ENCODE assay signal across 9 mouse cellular contexts in the genomic region with DNA sequence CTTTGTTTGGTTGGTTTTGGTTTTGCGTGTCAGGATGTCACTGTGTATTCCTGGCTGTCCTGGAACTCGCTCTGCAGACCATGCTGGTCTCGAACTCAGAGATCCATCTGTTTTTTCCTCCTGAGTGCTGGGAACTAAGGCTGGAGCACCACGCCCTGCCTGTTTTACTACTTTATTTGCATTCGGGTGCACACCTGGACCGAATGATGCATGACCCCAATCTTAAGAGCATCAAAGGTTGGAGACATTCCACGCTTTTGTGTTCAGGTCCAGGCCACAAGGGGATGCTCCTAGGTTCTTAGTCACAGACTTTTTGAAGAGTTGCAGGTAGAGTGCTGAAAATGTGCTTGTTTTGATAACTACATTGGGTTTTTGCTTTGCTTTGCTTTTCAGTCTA. TPM values are rescaled to one million over a fixed set of nuclear protein-coding genes. Genes with fewer than 3 reads are reported as not detected.
DNase-seq lines count a peak whose midpoint lies in the region; ATAC-seq and TF ChIP-seq lines count a peak whose summit lies in the region.
"Had no signal": no experiment of that assay in that cellular context is flagged by ENCODE, and none has a peak within 500 bp of the region (broad histone marks: within the 10 kb centered on the region; RNA-seq: fewer than 3 reads in every experiment).

No protein-coding gene starts in this region.

- no peak for ATAC-seq in heart, embryonic 16.5 days (replicated peaks; ENCODE audit: extremely low read depth, insufficient read depth, low FRiP score)
- no peak for ATAC-seq in hindbrain, embryonic 14.5 days (ENCODE audit: low FRiP score)
- no peak for ATAC-seq in midbrain, embryonic 13.5 days

- H3K9ac ChIP-seq in heart, embryonic 16.5 days (ENCODE audit: low read length): peak overlapping the region; percentile 77
- peak overlapping the region; percentile 55 for H3K9ac ChIP-seq in hindbrain, embryonic 14.5 days
- H3K9ac ChIP-seq in midbrain, embryonic 13.5 days (replicated peaks): peak overlapping the region; percentile 65

- intact Hi-C loops in heart, postnatal 36 days (cut with DNase I): no loop called here

- 10% methylated on average over 7 of the region's 7 CpGs for WGBS in heart, embryonic 16.5 days
- 10% methylated on average over 7 of the region's 7 CpGs for WGBS in bone marrow, adult 2 months
- 11% methylated on average over 7 of the region's 7 CpGs for WGBS in hindbrain, embryonic 14.5 days
- 15% methylated on average over 7 of the region's 7 CpGs for WGBS in midbrain, embryonic 13.5 days

- DNase-seq in heart, postnatal 36 days: no peak
- DNase-seq in hindbrain, embryonic 14.5 days (ENCODE audit: low spot score): no peak
- DNase-seq in frontal cortex, postnatal 25 days (ENCODE audit: low spot score in 2 of 2): no peak
- DNase-seq in cerebellum, postnatal 14 days: no peak
- DNase-seq in frontal cortex, postnatal 36 days (ENCODE audit: low spot score in 2 of 2): no peak

- H3K27me3 ChIP-seq in heart, embryonic 16.5 days (ENCODE audit: control insufficient read depth, insufficient read depth, low read length): peaks cover 6% of the 10 kb centered on the region
- no peaks in the 10 kb centered on the region; the same call in 1 of the 2 replicates for H3K27me3 ChIP-seq in hindbrain, embryonic 14.5 days (ENCODE audit: control insufficient read depth, insufficient read depth, low read length)
- peaks cover 14% of the 10 kb centered on the region; the same call in 1 of the 2 replicates for H3K27me3 ChIP-seq in midbrain, embryonic 13.5 days
- H3K27me3 ChIP-seq: Patski had no signal

- peak overlapping the region; percentile 71 for H3K4me3 ChIP-seq in heart, embryonic 16.5 days (ENCODE audit: low read length)
- peak overlapping the region; percentile 90 for H3K4me3 ChIP-seq in bone marrow, adult 2 months (replicated peaks; ENCODE audit: control insufficient read depth, low read depth, low read length)
- peak overlapping the region; percentile 51 for H3K4me3 ChIP-seq in hindbrain, embryonic 14.5 days (replicated peaks; ENCODE audit: low read length)
- H3K4me3 ChIP-seq in midbrain, embryonic 13.5 days (replicated peaks): peak overlapping the region; percentile 66

- peak overlapping the region; percentile 84 for H3K27ac ChIP-seq in heart, embryonic 16.5 days (ENCODE audit: low read length)
- no peak overlapping the region for H3K27ac ChIP-seq in bone marrow, adult 2 months (ENCODE audit: control insufficient read depth, insufficient read depth, low read depth, low read length, poor library complexity)
- H3K27ac ChIP-seq in hindbrain, embryonic 14.5 days: no peak overlapping the region; the same call in 1 of the 2 replicates
- no peak overlapping the region for H3K27ac ChIP-seq in midbrain, embryonic 13.5 days

- peak overlapping the region; percentile 70 for H3K4me2 ChIP-seq in heart, embryonic 16.5 days (ENCODE audit: low read depth, low read length)
- H3K4me2 ChIP-seq in hindbrain, embryonic 14.5 days (replicated peaks): peak overlapping the region; percentile 65
- H3K4me2 ChIP-seq in midbrain, embryonic 13.5 days (replicated peaks): peak overlapping the region; percentile 75

- TF ChIP-seq POLR2A in bone marrow, adult 2 months (IDR thresholded peaks at IDR 0.05; ENCODE audit: borderline replicate concordance, control insufficient read depth, low read depth, low read length): no peak

- peaks cover 24% of the 10 kb centered on the region for H3K36me3 ChIP-seq in heart, embryonic 16.5 days (ENCODE audit: control insufficient read depth, insufficient read depth)
- H3K36me3 ChIP-seq in hindbrain, embryonic 14.5 days (replicated peaks; ENCODE audit: control insufficient read depth, insufficient read depth): peaks cover 29% of the 10 kb centered on the region
- H3K36me3 ChIP-seq in midbrain, embryonic 13.5 days: peaks cover 31% of the 10 kb centered on the region

- H3K9me3 ChIP-seq in heart, embryonic 16.5 days (replicated peaks; ENCODE audit: control insufficient read depth, low read length): no peaks in the 10 kb centered on the region
- no peaks in the 10 kb centered on the region for H3K9me3 ChIP-seq in hindbrain, embryonic 14.5 days (ENCODE audit: control insufficient read depth, low read length)
- H3K9me3 ChIP-seq in midbrain, embryonic 13.5 days: no peaks in the 10 kb centered on the region

- no peak for TF ChIP-seq CTCF in bone marrow, adult 2 months (IDR thresholded peaks at IDR 0.05; ENCODE audit: control insufficient read depth, insufficient read depth, low read length)

- H3K4me1 ChIP-seq in heart, embryonic 16.5 days (ENCODE audit: control insufficient read depth, insufficient read depth, low read length): peaks cover 11% of the 10 kb centered on the region
- no peaks in the 10 kb centered on the region; the same call in 1 of the 2 replicates for H3K4me1 ChIP-seq in bone marrow, adult 2 months (ENCODE audit: control insufficient read depth, insufficient read depth, low read length)
- H3K4me1 ChIP-seq in hindbrain, embryonic 14.5 days (replicated peaks; ENCODE audit: control insufficient read depth, insufficient read depth, low read length): peaks cover 9% of the 10 kb centered on the region
- peaks cover 13% of the 10 kb centered on the region for H3K4me1 ChIP-seq in midbrain, embryonic 13.5 days (replicated peaks)

RNA-seq across cellular contexts. Expression of a gene that starts 0.6 kb away (rescaled TPM):
- 23.8 and 25.9 TPM in 2 replicates for polyA plus RNA-seq in heart, embryonic 16.5 days (2015; fragmentation: Nextera tagmentation; extraction: Ambion mirVana)
- 10 to 100 TPM in 1 of 2 experiments, 1 to 10 TPM in 1; 9.3 to 10.1 TPM for total RNA-seq in heart, postnatal 36 days (2021)
- 44.7 and 86.6 TPM in 2 replicates for polyA plus RNA-seq in bone marrow, adult 2 months (2011; ENCODE audit: insufficient read depth, insufficient read length, low replicate concordance, missing spikeins)
- 39.9 and 40.8 TPM in 2 replicates for polyA plus RNA-seq in hindbrain, embryonic 14.5 days (2014; fragmentation: Nextera tagmentation; extraction: Ambion mirVana)
- polyA plus RNA-seq in midbrain, embryonic 13.5 days (2015; fragmentation: Nextera tagmentation; extraction: Ambion mirVana): 33.6 and 40.6 TPM in 2 replicates

RNA-seq across cellular contexts. Expression of a gene that starts 5.8 kb away (rescaled TPM):
- 1.4 and 1.9 TPM in 2 replicates for polyA plus RNA-seq in heart, embryonic 16.5 days (2015; fragmentation: Nextera tagmentation; extraction: Ambion mirVana)
- total RNA-seq in heart, postnatal 36 days (2021): under 1 TPM; 0.38 to 0.53 TPM
- polyA plus RNA-seq in bone marrow, adult 2 months (2011; ENCODE audit: insufficient read depth, insufficient read length, low replicate concordance, missing spikeins): 2.7 TPM in 1 of 2 replicates, not detected in the other
- 1,468 and 1,594 TPM in 2 replicates for polyA plus RNA-seq in hindbrain, embryonic 14.5 days (2014; fragmentation: Nextera tagmentation; extraction: Ambion mirVana)
- polyA plus RNA-seq in midbrain, embryonic 13.5 days (2015; fragmentation: Nextera tagmentation; extraction: Ambion mirVana): 996 and 1,042 TPM in 2 replicates
- polyA plus RNA-seq: Patski had no signal

RNA-seq across cellular contexts. Expression of a gene that starts 32.3 kb away (rescaled TPM):
- polyA plus RNA-seq in heart, embryonic 16.5 days (2015; fragmentation: Nextera tagmentation; extraction: Ambion mirVana): 8.8 and 9.3 TPM in 2 replicates
- 1 to 10 TPM; 9.0 to 9.6 TPM for total RNA-seq in heart, postnatal 36 days (2021)
- 18.5 and 28.7 TPM in 2 replicates for polyA plus RNA-seq in bone marrow, adult 2 months (2011; ENCODE audit: insufficient read depth, insufficient read length, low replicate concordance, missing spikeins)
- 16.7 and 18.0 TPM in 2 replicates for polyA plus RNA-seq in hindbrain, embryonic 14.5 days (2014; fragmentation: Nextera tagmentation; extraction: Ambion mirVana)
- 19.7 and 19.9 TPM in 2 replicates for polyA plus RNA-seq in midbrain, embryonic 13.5 days (2015; fragmentation: Nextera tagmentation; extraction: Ambion mirVana)

RNA-seq across cellular contexts. Expression of a gene that starts 44.6 kb away (rescaled TPM):
- 28.0 and 30.7 TPM in 2 replicates for polyA plus RNA-seq in heart, embryonic 16.5 days (2015; fragmentation: Nextera tagmentation; extraction: Ambion mirVana)
- total RNA-seq in heart, postnatal 36 days (2021): 10 to 100 TPM; 17.6 to 22.3 TPM
- polyA plus RNA-seq in bone marrow, adult 2 months (2011; ENCODE audit: insufficient read depth, insufficient read length, low replicate concordance, missing spikeins): 10.8 and 30.8 TPM in 2 replicates
- 66.7 and 67.6 TPM in 2 replicates for polyA plus RNA-seq in hindbrain, embryonic 14.5 days (2014; fragmentation: Nextera tagmentation; extraction: Ambion mirVana)
- 71.5 and 78.5 TPM in 2 replicates for polyA plus RNA-seq in midbrain, embryonic 13.5 days (2015; fragmentation: Nextera tagmentation; extraction: Ambion mirVana)

RNA-seq across cellular contexts. Expression of a gene that starts 45.1 kb away (rescaled TPM):
- polyA plus RNA-seq in heart, embryonic 16.5 days (2015; fragmentation: Nextera tagmentation; extraction: Ambion mirVana): 63.0 and 65.7 TPM in 2 replicates
- total RNA-seq in heart, postnatal 36 days (2021): 10 to 100 TPM; 52.2 to 55.4 TPM
- 25.1 and 48.4 TPM in 2 replicates for polyA plus RNA-seq in bone marrow, adult 2 months (2011; ENCODE audit: insufficient read depth, insufficient read length, low replicate concordance, missing spikeins)
- 62.3 and 63.3 TPM in 2 replicates for polyA plus RNA-seq in hindbrain, embryonic 14.5 days (2014; fragmentation: Nextera tagmentation; extraction: Ambion mirVana)
- 91.6 and 95.9 TPM in 2 replicates for polyA plus RNA-seq in midbrain, embryonic 13.5 days (2015; fragmentation: Nextera tagmentation; extraction: Ambion mirVana)

Comparison
In these comparisons a context has a peak if more than half of its experiments do, and no peak if none do; other contexts are left out.
1. RNA of a gene that starts 5.8 kb away (polyA plus RNA-seq): 1,468 to 1,594 TPM in hindbrain, embryonic 14.5 days and 996 to 1,042 TPM in midbrain, embryonic 13.5 days; 2.7 TPM in bone marrow, adult 2 months and 1.4 to 1.9 TPM in heart, embryonic 16.5 days; every median in the first group is over 100 times any median in the second.
2. Peak in every context shown above with its lines, with median percentiles within 50 percentile points of each other: H3K4me2 ChIP-seq, H3K4me3 ChIP-seq and H3K9ac ChIP-seq.